Mouse (Mus musculus): ENCODE measurements around the gene Ahcyl2. TPM values are rescaled to one million over a fixed set of nuclear protein-coding genes. Genes with fewer than 3 reads are reported as not detected.

Ahcyl2 gene
- polyA plus RNA-seq, 1 experiment from 2014 or later = 11.7 TPM

- no peaks in the 10 kb centered on the region for H3K4me1 ChIP-seq (ENCODE audit: control insufficient read depth in 2 of 2, insufficient read depth in 2 of 2, low read length in 2 of 2)
- no peak for ATAC-seq (ENCODE audit: insufficient number of reproducible peaks, insufficient read depth, low FRiP score, low read depth)
Measured at GRCm38 (mm10) chr6:29891151-29891550, 123.3 kb downstream of the Ahcyl2 start.

GRCm38 (mm10) chr6:29896976-29897375 is 129.2 kb downstream of the Ahcyl2 start:
- no peak for ATAC-seq (ENCODE audit: insufficient number of reproducible peaks, insufficient read depth, low FRiP score, low read depth)
- no peak overlapping the region for H3K9ac ChIP-seq (ENCODE audit: low read length)
- no peak overlapping the region for H3K4me3 ChIP-seq (ENCODE audit: control insufficient read depth in 1 of 2, insufficient read depth in 1 of 2, low read depth in 1 of 2, low read length in 2 of 2)
- H3K27ac ChIP-seq (replicated peaks in 1 of 2; ENCODE audit: control insufficient read depth in 1 of 2, insufficient read depth in 1 of 2, low read depth in 2 of 2, low read length in 2 of 2) = no peak overlapping the region
- no peak overlapping the region for H3K4me2 ChIP-seq (ENCODE audit: low read length)
- H3K27me3 ChIP-seq (ENCODE audit: control insufficient read depth, insufficient read depth, low read length) = no peaks in the 10 kb centered on the region
- H3K4me1 ChIP-seq (ENCODE audit: control insufficient read depth in 2 of 2, insufficient read depth in 2 of 2, low read length in 2 of 2) = peaks cover 2 to 7% of the 10 kb centered on the region in 2 experiments; a peak in 1 of 4 replicates
- no peaks in the 10 kb centered on the region for H3K9me3 ChIP-seq (ENCODE audit: control insufficient read depth, low read length)
- WGBS = 97% methylated on average over 3 of the region's 3 CpGs
- H3K36me3 ChIP-seq (ENCODE audit: control insufficient read depth, insufficient read depth, low read length) = peaks cover 22% of the 10 kb centered on the region

More at GRCm38 (mm10) chr6:29891151-29891550, 123.3 kb downstream of the Ahcyl2 start:
- H3K27me3 ChIP-seq (ENCODE audit: control insufficient read depth, insufficient read depth, low read length) = no peaks in the 10 kb centered on the region
- no peaks in the 10 kb centered on the region for H3K9me3 ChIP-seq (ENCODE audit: control insufficient read depth, low read length)
- no peak overlapping the region for H3K27ac ChIP-seq (replicated peaks in 1 of 2; ENCODE audit: control insufficient read depth in 1 of 2, insufficient read depth in 1 of 2, low read depth in 2 of 2, low read length in 2 of 2)
- 71% methylated on average over 11 of the region's 11 CpGs for WGBS
- H3K4me3 ChIP-seq (ENCODE audit: control insufficient read depth in 1 of 2, insufficient read depth in 1 of 2, low read depth in 1 of 2, low read length in 2 of 2) = no peak overlapping the region
- H3K4me2 ChIP-seq (ENCODE audit: low read length) = no peak overlapping the region
- peaks cover 8% of the 10 kb centered on the region for H3K36me3 ChIP-seq (ENCODE audit: control insufficient read depth, insufficient read depth, low read length)
- no peak overlapping the region for H3K9ac ChIP-seq (ENCODE audit: low read length)

GRCm38 (mm10) chr6:29901450-29901849 is 133.6 kb downstream of the Ahcyl2 start:
- Histone ChIP-seq H3K4me3 (ENCODE audit: control insufficient read depth in 1 of 2, insufficient read depth in 1 of 2, low read depth in 1 of 2, low read length in 2 of 2) (no peak overlapping the region), H3K9ac (ENCODE audit: low read length) (no peak overlapping the region), H3K4me2 (ENCODE audit: low read length) (no peak overlapping the region), H3K36me3 (ENCODE audit: control insufficient read depth, insufficient read depth, low read length) (peaks cover 18% of the 10 kb centered on the region), H3K27me3 (ENCODE audit: control insufficient read depth, insufficient read depth, low read length) (no peaks in the 10 kb centered on the region), H3K9me3 (ENCODE audit: control insufficient read depth, low read length) (no peaks in the 10 kb centered on the region), H3K4me1 (ENCODE audit: control insufficient read depth in 2 of 2, insufficient read depth in 2 of 2, low read length in 2 of 2) (peaks cover 16 to 42% of the 10 kb centered on the region in 2 experiments), H3K27ac (replicated peaks in 1 of 2; ENCODE audit: control insufficient read depth in 1 of 2, insufficient read depth in 1 of 2, low read depth in 2 of 2, low read length in 2 of 2) (no peak overlapping the region)
- 97% methylated on average over 1 of the region's 1 CpGs for WGBS
- no peak for ATAC-seq (ENCODE audit: insufficient number of reproducible peaks, insufficient read depth, low FRiP score, low read depth)

DNA sequence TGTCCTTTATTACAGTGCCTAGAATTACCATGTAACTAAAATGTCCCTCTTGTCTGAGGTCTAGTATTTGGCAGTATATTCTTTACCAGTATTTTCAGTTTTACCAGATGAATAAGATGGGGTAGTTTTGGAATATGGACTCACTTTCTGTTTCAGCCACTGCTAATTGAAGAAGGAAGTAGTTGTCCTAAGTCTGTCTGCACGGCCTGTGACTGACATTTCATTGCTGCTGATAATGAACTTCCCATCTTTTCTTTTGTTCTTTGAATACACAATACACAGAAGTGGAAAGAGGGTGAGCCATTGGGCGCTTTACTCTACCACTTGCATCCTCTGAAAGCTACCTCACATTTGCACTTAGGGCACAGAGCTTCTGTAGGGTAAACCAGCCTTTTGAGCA is 134.4 kb downstream of the Ahcyl2 start:
- Histone ChIP-seq H3K9me3 (ENCODE audit: control insufficient read depth, low read length) (no peaks in the 10 kb centered on the region), H3K27ac (replicated peaks in 1 of 2; ENCODE audit: control insufficient read depth in 1 of 2, insufficient read depth in 1 of 2, low read depth in 2 of 2, low read length in 2 of 2) (peak overlapping the region; percentile 46 to 98), H3K4me1 (ENCODE audit: control insufficient read depth in 2 of 2, insufficient read depth in 2 of 2, low read length in 2 of 2) (peaks cover 16 to 42% of the 10 kb centered on the region in 2 experiments), H3K36me3 (ENCODE audit: control insufficient read depth, insufficient read depth, low read length) (peaks cover 10% of the 10 kb centered on the region), H3K9ac (ENCODE audit: low read length) (no peak overlapping the region), H3K27me3 (ENCODE audit: control insufficient read depth, insufficient read depth, low read length) (no peaks in the 10 kb centered on the region), H3K4me2 (ENCODE audit: low read length) (no peak overlapping the region), H3K4me3 (ENCODE audit: control insufficient read depth in 1 of 2, insufficient read depth in 1 of 2, low read depth in 1 of 2, low read length in 2 of 2) (no peak overlapping the region)
- no peak for ATAC-seq (ENCODE audit: insufficient number of reproducible peaks, insufficient read depth, low FRiP score, low read depth)
- WGBS = 60% methylated on average over 2 of the region's 2 CpGs

GRCm38 (mm10) chr6:29903343-29903914 is 135.6 kb downstream of the Ahcyl2 start:
- Histone ChIP-seq H3K36me3 (ENCODE audit: control insufficient read depth, insufficient read depth, low read length) (peaks cover 8% of the 10 kb centered on the region), H3K27ac (replicated peaks in 1 of 2; ENCODE audit: control insufficient read depth in 1 of 2, insufficient read depth in 1 of 2, low read depth in 2 of 2, low read length in 2 of 2) (peak overlapping the region; percentile 82 to 98), H3K9ac (ENCODE audit: low read length) (no peak overlapping the region), H3K4me3 (ENCODE audit: control insufficient read depth in 1 of 2, insufficient read depth in 1 of 2, low read depth in 1 of 2, low read length in 2 of 2) (no peak overlapping the region), H3K4me2 (ENCODE audit: low read length) (peak overlapping the region; percentile 17), H3K4me1 (ENCODE audit: control insufficient read depth in 2 of 2, insufficient read depth in 2 of 2, low read length in 2 of 2) (peaks cover 16 to 42% of the 10 kb centered on the region in 2 experiments), H3K9me3 (ENCODE audit: control insufficient read depth, low read length) (no peaks in the 10 kb centered on the region), H3K27me3 (ENCODE audit: control insufficient read depth, insufficient read depth, low read length) (no peaks in the 10 kb centered on the region)
- WGBS = 80% methylated on average over 3 of the region's 3 CpGs
- peak; percentile 67 for ATAC-seq (ENCODE audit: insufficient number of reproducible peaks, insufficient read depth, low FRiP score, low read depth)

- Histone ChIP-seq H3K27ac (replicated peaks in 1 of 2; ENCODE audit: control insufficient read depth in 1 of 2, insufficient read depth in 1 of 2, low read depth in 2 of 2, low read length in 2 of 2) (peak overlapping the region; percentile 86 to 98), H3K9ac (ENCODE audit: low read length) (peak overlapping the region; percentile 35; the same call in 1 of the 2 replicates)
- WGBS = 23% methylated on average over 3 of the region's 3 CpGs
Measured at GRCm38 (mm10) chr6:29904281-29904680, 136.5 kb downstream of the Ahcyl2 start.

GRCm38 (mm10) chr6:29910631-29911030 is 142.8 kb downstream of the Ahcyl2 start:
- ATAC-seq (ENCODE audit: insufficient number of reproducible peaks, insufficient read depth, low FRiP score, low read depth) = no peak
- no peak overlapping the region for H3K9ac ChIP-seq (ENCODE audit: low read length)
- H3K27ac ChIP-seq (replicated peaks in 1 of 2; ENCODE audit: control insufficient read depth in 1 of 2, insufficient read depth in 1 of 2, low read depth in 2 of 2, low read length in 2 of 2) = no peak overlapping the region
- peaks cover 24% of the 10 kb centered on the region for H3K36me3 ChIP-seq (ENCODE audit: control insufficient read depth, insufficient read depth, low read length)
- no peak overlapping the region for H3K4me2 ChIP-seq (ENCODE audit: low read length)
- no peak overlapping the region for H3K4me3 ChIP-seq (ENCODE audit: control insufficient read depth in 1 of 2, insufficient read depth in 1 of 2, low read depth in 1 of 2, low read length in 2 of 2)
- no peaks in the 10 kb centered on the region for H3K27me3 ChIP-seq (ENCODE audit: control insufficient read depth, insufficient read depth, low read length)
- no peaks in the 10 kb centered on the region for H3K9me3 ChIP-seq (ENCODE audit: control insufficient read depth, low read length)
- peaks cover 0 to 1% of the 10 kb centered on the region in 2 experiments; a peak in 1 of 4 replicates for H3K4me1 ChIP-seq (ENCODE audit: control insufficient read depth in 2 of 2, insufficient read depth in 2 of 2, low read length in 2 of 2)
- 92% methylated on average over 3 of the region's 3 CpGs for WGBS

More at GRCm38 (mm10) chr6:29904281-29904680, 136.5 kb downstream of the Ahcyl2 start:
- Histone ChIP-seq H3K36me3 (ENCODE audit: control insufficient read depth, insufficient read depth, low read length) (peaks cover 12% of the 10 kb centered on the region), H3K4me2 (ENCODE audit: low read length) (peak overlapping the region; percentile 17), H3K27me3 (ENCODE audit: control insufficient read depth, insufficient read depth, low read length) (no peaks in the 10 kb centered on the region), H3K4me1 (ENCODE audit: control insufficient read depth in 2 of 2, insufficient read depth in 2 of 2, low read length in 2 of 2) (peaks cover 16 to 42% of the 10 kb centered on the region in 2 experiments), H3K9me3 (ENCODE audit: control insufficient read depth, low read length) (no peaks in the 10 kb centered on the region), H3K4me3 (ENCODE audit: control insufficient read depth in 1 of 2, insufficient read depth in 1 of 2, low read depth in 1 of 2, low read length in 2 of 2) (no peak overlapping the region)
- ATAC-seq (ENCODE audit: insufficient number of reproducible peaks, insufficient read depth, low FRiP score, low read depth) = peak; percentile 74

DNA sequence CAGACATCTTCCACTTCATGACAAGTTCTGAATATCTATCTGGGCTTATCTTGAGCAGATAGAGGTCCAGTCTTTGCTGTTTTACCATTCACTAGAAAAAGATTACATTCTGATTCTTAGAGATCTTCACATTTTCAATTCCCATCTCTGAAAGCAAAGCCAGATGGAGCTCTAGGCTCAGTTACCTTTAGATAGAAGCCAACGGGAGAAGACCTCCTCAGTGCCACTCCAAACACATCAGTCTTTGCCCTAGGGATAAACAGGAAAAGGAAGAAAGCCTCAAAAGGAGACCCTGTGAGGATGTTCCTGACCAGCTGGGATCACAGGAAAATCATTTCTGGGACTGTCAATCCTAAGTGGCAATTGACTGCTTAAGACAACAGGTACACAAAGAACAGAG is 145.9 kb downstream of the Ahcyl2 start:
- Histone ChIP-seq H3K4me1 (ENCODE audit: control insufficient read depth in 2 of 2, insufficient read depth in 2 of 2, low read length in 2 of 2) (peaks cover 0 to 4% of the 10 kb centered on the region in 2 experiments; a peak in 2 of 4 replicates), H3K27me3 (ENCODE audit: control insufficient read depth, insufficient read depth, low read length) (no peaks in the 10 kb centered on the region), H3K4me3 (ENCODE audit: control insufficient read depth in 1 of 2, insufficient read depth in 1 of 2, low read depth in 1 of 2, low read length in 2 of 2) (no peak overlapping the region), H3K9me3 (ENCODE audit: control insufficient read depth, low read length) (no peaks in the 10 kb centered on the region), H3K27ac (replicated peaks in 1 of 2; ENCODE audit: control insufficient read depth in 1 of 2, insufficient read depth in 1 of 2, low read depth in 2 of 2, low read length in 2 of 2) (no peak overlapping the region), H3K4me2 (ENCODE audit: low read length) (no peak overlapping the region), H3K36me3 (ENCODE audit: control insufficient read depth, insufficient read depth, low read length) (peaks cover 17% of the 10 kb centered on the region), H3K9ac (ENCODE audit: low read length) (no peak overlapping the region)
- 51% methylated on average over 1 of the region's 1 CpGs for WGBS
- ATAC-seq (ENCODE audit: insufficient number of reproducible peaks, insufficient read depth, low FRiP score, low read depth) = no peak

All from heart, embryonic 14.5 days (tissue).